Mouse (Mus musculus): ENCODE results near the gene Uba3. TPM values are rescaled to one million over a fixed set of nuclear protein-coding genes. Genes with fewer than 3 reads are reported as not detected.

Gene Uba3
- polyA plus RNA-seq, 1 experiment from 2014 or later: 84.8 TPM

DNA sequence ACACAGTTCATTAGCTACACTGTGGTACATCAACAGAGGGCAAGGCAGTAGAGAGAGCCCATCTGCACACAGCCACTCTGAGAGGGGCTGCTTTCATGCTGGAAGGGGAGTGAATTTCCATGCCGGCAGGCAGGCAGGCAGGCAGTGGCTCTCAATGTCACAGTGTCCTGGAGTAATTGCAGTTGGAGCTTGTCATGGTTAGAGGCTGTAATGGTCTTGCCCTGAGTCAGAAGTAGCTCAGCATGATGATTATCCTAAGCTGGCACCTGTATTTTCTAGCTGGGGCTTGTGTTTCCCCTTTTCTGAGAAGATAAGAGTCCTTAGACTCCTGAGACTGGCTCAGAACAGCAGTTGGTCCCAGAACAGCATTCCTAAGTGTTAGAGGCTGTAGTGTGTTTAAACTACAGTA, 20.6 kb upstream of the Uba3 start:
- no peak overlapping the region for H3K4me3 ChIP-seq (replicated peaks)
- 14% methylated on average over 1 of the region's 1 CpGs for WGBS
- ATAC-seq (ENCODE audit: low FRiP score): no peak

DNA sequence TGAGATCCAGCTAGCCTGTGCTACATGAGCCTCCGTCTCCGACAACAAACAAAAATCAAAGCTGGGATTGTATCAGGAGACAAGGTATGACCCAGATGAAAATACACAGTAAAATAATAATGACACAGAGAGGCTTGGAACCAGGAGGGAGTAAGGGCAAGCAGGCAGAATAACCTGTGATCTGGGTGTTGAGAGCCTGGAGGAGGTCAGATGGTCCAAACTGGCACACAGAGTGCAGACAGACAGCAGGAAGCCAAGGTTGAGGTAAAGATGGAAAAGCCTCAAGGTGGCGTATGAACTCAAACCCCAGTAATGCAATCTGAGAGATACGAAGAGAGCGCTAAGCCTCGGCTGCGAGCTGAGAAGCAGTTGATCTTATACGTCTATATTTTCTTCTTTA, 19.1 kb upstream of the Uba3 start:
- 94% methylated on average over 8 of the region's 8 CpGs for WGBS

More for the DNA sequence above, 20.6 kb upstream of the Uba3 start:
- Histone ChIP-seq H3K27ac (replicated peaks) (peak overlapping the region; percentile 37; the same call in 1 of the 2 replicates), H3K27me3 (replicated peaks) (no peaks in the 10 kb centered on the region), H3K4me2 (no peak overlapping the region), H3K9me3 (replicated peaks) (no peaks in the 10 kb centered on the region), H3K9ac (replicated peaks) (no peak overlapping the region), H3K36me3 (peaks cover 23% of the 10 kb centered on the region), H3K4me1 (peaks cover 15% of the 10 kb centered on the region)

DNA sequence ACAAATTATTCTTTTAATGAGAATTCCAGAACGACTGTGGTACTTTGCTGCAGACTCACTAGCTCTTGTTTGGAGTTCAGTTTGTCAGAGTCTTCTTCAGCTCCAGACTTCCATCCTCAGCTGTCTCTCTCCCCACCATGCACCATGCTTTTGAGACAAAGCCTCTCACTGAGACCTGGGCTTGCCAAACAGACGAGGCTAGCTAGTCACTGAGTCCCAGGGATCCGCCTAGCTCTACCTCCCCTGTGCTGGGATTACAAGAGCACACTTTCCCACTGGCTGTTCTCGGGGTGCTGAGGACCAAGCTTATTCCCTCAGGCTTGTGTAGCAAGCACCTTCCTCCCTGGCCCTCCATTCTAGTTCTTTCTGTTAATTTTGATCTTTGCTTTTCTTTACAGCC, 18.1 kb upstream of the Uba3 start:
- 0 out of 2 replicates have a peak, but pooled peaks cover 4% of the 10 kb centered on the region for H3K36me3 ChIP-seq
- peaks cover 16% of the 10 kb centered on the region for H3K4me1 ChIP-seq
- no peak for ATAC-seq (ENCODE audit: low FRiP score)
- H3K4me3 ChIP-seq (replicated peaks): no peak overlapping the region
- H3K27ac ChIP-seq (replicated peaks): no peak overlapping the region
- H3K9me3 ChIP-seq (replicated peaks): no peaks in the 10 kb centered on the region
- no peaks in the 10 kb centered on the region for H3K27me3 ChIP-seq (replicated peaks)
- H3K4me2 ChIP-seq: no peak overlapping the region
- no peak overlapping the region for H3K9ac ChIP-seq (replicated peaks)
- 80% methylated on average over 4 of the region's 4 CpGs for WGBS

More for the DNA sequence above, 19.1 kb upstream of the Uba3 start:
- peaks cover 8% of the 10 kb centered on the region; the same call in 1 of the 2 replicates for H3K36me3 ChIP-seq
- H3K9me3 ChIP-seq (replicated peaks): no peaks in the 10 kb centered on the region
- no peak overlapping the region for H3K4me3 ChIP-seq (replicated peaks)
- no peak overlapping the region for H3K9ac ChIP-seq (replicated peaks)
- no peak for ATAC-seq (ENCODE audit: low FRiP score)
- H3K27me3 ChIP-seq (replicated peaks): no peaks in the 10 kb centered on the region
- H3K4me1 ChIP-seq: peaks cover 16% of the 10 kb centered on the region
- H3K27ac ChIP-seq (replicated peaks): no peak overlapping the region
- H3K4me2 ChIP-seq: no peak overlapping the region

DNA sequence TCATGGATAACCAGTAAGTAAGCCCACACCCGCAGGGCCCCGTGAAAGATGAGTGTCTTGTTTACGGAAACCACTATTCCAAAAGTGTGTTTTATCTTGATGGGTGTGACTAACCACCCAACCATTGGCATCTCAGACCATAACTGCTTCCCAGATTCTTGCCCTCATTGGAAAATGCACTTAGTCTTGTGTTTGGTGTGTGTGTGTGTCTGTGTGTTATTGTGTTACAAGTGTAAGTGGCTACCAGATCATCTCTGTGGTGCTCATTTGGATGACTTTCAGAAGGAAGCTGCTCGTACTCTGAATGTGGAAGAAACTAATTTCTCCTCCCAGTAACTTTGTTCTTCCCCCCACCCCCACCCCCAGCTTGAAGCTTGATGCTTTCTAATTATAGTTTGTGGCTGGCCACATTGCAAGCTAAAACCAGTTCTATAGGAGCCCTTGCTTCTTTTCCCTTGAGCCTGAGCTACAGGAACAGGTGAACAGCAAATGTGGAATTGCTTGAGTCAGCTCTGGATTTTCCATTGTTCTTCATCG, 17.6 kb upstream of the Uba3 start:
- H3K9ac ChIP-seq (replicated peaks): no peak overlapping the region
- ATAC-seq (ENCODE audit: low FRiP score): no peak
- no peak overlapping the region for H3K4me3 ChIP-seq (replicated peaks)
- H3K4me2 ChIP-seq: no peak overlapping the region
- H3K27me3 ChIP-seq (replicated peaks): no peaks in the 10 kb centered on the region
- WGBS: 79% methylated on average over 5 of the region's 5 CpGs
- H3K4me1 ChIP-seq: peaks cover 16% of the 10 kb centered on the region
- no peaks in the 10 kb centered on the region for H3K9me3 ChIP-seq (replicated peaks)
- H3K36me3 ChIP-seq: 0 out of 2 replicates have a peak, but pooled peaks cover 4% of the 10 kb centered on the region
- no peak overlapping the region for H3K27ac ChIP-seq (replicated peaks)

DNA sequence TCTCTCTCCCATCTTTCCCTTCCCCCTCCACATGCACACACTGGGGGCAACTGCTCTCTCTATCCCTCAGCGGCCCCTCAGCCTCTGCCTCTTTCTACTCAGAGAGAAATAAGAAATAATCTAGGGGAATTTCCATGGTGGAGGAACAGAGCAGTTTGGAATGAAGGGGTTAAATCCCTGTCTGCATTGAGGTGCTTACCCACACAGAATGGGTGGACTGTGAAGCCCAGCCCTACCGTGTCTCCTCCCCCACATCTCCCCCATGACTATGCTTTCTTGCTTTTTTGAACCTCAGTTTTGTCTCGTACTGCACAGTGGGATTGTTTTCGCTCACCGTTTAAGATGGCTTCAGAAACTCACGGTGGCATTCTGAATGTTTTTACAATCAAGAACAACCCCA, 16.9 kb upstream of the Uba3 start:
- H3K4me2 ChIP-seq: no peak overlapping the region
- H3K27ac ChIP-seq (replicated peaks): no peak overlapping the region
- no peak for ATAC-seq (ENCODE audit: low FRiP score)
- peaks cover 16% of the 10 kb centered on the region for H3K4me1 ChIP-seq
- no peak overlapping the region for H3K9ac ChIP-seq (replicated peaks)
- H3K9me3 ChIP-seq (replicated peaks): no peaks in the 10 kb centered on the region
- H3K36me3 ChIP-seq: 0 out of 2 replicates have a peak, but pooled peaks cover 3% of the 10 kb centered on the region
- WGBS: 54% methylated on average over 6 of the region's 6 CpGs
- no peak overlapping the region for H3K4me3 ChIP-seq (replicated peaks)
- H3K27me3 ChIP-seq (replicated peaks): no peaks in the 10 kb centered on the region

DNA sequence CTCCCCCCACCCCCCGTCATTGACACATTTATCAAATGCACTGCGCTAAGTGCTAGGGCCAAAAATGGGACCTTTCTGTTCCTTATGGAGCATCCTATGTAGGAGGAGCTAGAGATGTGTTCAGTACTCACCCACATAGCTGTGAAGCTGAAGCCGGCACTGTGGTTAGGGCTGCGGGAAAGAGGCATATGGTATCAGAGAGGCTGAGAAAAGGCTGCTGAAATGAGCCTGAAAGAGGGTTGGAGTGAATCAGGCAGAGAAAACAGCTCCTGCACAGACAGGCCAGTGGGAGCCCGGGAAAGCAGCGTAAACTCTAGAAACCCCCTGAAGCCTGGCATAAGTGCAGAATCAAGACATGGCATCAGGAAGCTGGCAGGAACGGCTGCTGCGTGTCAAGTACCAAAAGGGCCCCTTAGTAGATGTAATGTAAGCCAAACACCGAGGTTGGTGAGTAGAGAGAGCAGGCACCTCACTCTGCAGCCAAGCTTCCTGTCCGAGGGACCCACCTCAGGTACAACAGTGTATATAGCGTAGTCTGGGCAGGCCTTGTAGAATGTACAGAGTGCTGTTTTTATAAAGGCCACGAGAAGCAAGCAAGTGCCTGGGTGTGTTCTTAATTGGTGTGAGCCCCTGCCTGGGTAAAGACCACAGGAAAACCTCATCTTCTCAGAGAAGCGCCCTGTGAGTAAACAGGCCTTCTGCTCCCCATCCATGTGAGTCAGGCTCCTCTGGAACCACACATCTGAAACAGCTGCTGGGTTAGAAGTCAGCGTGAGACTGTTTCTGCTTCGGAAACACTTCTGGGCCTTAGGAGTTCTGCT, 16.0 kb upstream of the Uba3 start:
- ATAC-seq (ENCODE audit: low FRiP score): no peak
- H3K36me3 ChIP-seq: no peaks in the 10 kb centered on the region
- no peaks in the 10 kb centered on the region for H3K27me3 ChIP-seq (replicated peaks)
- H3K4me2 ChIP-seq: no peak overlapping the region
- H3K4me1 ChIP-seq: peaks cover 16% of the 10 kb centered on the region
- H3K9ac ChIP-seq (replicated peaks): no peak overlapping the region
- H3K9me3 ChIP-seq (replicated peaks): no peaks in the 10 kb centered on the region
- 68% methylated on average over 15 of the region's 15 CpGs for WGBS
- H3K27ac ChIP-seq (replicated peaks): 0 out of 2 replicates have a peak overlapping the region, but pooled peaks have one; percentile 11
- no peak overlapping the region for H3K4me3 ChIP-seq (replicated peaks)

DNA sequence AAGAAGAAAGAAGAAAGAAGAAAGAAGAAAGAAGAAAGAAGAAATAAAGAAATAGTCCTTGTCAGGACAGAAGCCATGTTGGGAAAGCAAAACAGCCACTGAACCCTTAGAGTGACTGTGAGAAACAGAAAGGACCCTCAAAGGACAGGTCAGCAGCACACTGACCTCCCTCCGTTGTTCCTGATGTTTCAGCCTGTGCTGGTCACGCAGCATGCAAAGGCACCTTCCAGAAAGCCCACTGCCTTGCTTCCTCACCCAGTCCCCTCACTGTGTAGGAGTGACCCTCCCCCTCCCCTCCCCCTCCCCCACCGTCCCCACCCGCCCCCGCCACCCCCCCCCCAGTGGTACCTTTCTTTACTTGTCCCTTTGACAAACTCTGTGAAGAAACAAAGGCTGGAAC, 15.2 kb upstream of the Uba3 start:
- no peak for ATAC-seq (ENCODE audit: low FRiP score)
- Histone ChIP-seq H3K9ac (replicated peaks) (no peak overlapping the region), H3K27ac (replicated peaks) (no peak overlapping the region), H3K4me3 (replicated peaks) (no peak overlapping the region), H3K4me2 (no peak overlapping the region), H3K4me1 (peaks cover 10% of the 10 kb centered on the region), H3K36me3 (0 out of 2 replicates have a peak, but pooled peaks cover under 1% of the 10 kb centered on the region), H3K9me3 (replicated peaks) (no peaks in the 10 kb centered on the region), H3K27me3 (replicated peaks) (no peaks in the 10 kb centered on the region)
- WGBS: 70% methylated on average over 3 of the region's 5 CpGs

DNA sequence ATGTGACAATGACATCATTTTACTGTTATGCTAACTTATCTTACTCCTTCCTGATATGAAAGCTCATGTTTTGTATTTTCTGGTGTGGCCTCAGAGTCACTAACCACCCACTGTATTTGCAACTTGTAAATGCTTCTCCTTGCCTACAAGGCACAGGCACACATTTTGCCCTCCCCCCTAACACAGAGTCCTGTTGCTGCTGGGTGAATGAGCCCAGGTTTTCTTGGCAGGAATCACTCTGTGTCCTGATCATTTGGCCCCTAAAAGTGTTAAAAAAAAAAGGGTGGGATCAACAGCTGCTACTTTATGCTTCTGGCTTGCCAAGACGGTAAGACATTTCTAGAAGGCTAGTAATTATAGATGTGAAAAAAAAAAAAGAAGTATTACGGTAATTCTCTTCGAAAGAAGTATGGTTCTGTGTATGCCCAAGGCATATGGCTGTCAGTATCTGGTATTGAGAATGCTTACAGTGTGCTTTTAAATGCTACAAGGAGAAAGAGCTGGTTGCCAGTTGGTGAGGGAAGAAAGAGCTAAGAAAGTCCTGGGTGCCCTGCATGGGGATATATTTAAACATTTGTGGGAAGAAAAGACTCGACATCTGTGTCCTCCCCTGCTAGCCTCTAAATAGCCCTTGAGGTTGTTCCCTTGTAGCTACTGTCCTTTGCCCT, 10.8 kb upstream of the Uba3 start:
- no peak overlapping the region for H3K4me2 ChIP-seq
- H3K4me3 ChIP-seq (replicated peaks): no peak overlapping the region
- 70% methylated on average over 4 of the region's 4 CpGs for WGBS
- no peaks in the 10 kb centered on the region for H3K9me3 ChIP-seq (replicated peaks)
- H3K27me3 ChIP-seq (replicated peaks): no peaks in the 10 kb centered on the region
- H3K36me3 ChIP-seq: peaks cover 4% of the 10 kb centered on the region; the same call in 1 of the 2 replicates
- no peak overlapping the region for H3K27ac ChIP-seq (replicated peaks)
- no peak for ATAC-seq (ENCODE audit: low FRiP score)
- no peak overlapping the region for H3K9ac ChIP-seq (replicated peaks)
- H3K4me1 ChIP-seq: peaks cover 23% of the 10 kb centered on the region

DNA sequence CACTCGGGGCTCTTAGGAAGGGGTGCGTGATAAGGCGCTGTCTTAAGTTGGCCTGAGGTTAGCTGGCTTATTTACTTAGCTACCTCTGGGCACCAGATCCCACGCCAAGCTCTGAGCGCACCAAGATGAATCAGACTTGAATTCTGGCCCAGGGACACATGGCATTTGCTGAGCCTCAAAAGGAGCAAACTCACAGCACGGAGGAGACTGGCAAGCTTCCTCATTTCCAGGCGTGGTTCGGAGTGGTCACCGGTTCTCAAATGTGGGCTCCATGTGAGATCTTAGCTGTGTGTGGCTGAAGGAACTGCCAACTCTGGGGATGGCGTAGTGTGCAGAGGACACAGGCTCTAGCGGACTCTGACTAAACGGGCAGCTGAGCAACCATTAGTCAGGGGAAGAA, 6.5 kb upstream of the Uba3 start:
- no peak for ATAC-seq (ENCODE audit: low FRiP score)
- 64% methylated on average over 12 of the region's 12 CpGs for WGBS
- peak overlapping the region; percentile 30; the same call in 1 of the 2 replicates for H3K9ac ChIP-seq (replicated peaks)

DNA sequence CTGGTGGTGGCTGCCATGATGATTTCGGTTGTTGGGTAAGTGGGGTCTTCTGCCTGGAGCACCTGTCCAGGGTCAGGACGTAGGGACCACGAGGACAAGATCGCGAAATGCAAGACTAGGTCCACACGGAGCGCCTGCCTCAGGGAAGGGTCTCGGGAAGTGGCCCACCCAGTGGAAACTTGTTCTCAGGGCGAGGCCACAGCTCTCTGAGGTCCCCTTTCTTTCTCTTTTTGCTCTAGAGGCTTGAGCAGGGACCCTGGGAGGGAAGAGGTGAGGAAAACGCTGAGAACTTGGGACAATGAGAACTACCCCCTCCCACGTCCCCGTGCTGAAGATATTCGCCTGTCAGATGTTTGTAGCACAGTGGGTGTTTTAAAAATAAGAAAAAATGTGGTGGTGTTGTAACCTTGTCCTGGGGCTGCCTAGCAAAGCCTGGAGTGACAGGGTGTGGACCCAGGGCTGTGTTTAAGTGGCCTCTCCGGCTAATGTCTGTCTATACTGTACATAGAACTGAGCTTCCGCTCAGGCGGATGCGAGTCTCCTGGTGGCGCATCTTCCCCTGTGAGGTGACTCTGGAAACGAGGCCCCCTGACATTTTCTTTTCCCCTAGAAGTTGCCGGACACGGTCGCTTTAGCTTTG, 5.6 kb upstream of the Uba3 start:
- Histone ChIP-seq H3K4me3 (replicated peaks) (peak overlapping the region; percentile 63), H3K4me1 (peaks cover 23% of the 10 kb centered on the region), H3K4me2 (peak overlapping the region; percentile 75), H3K9ac (replicated peaks) (peak overlapping the region; percentile 77), H3K27me3 (replicated peaks) (no peaks in the 10 kb centered on the region), H3K9me3 (replicated peaks) (no peaks in the 10 kb centered on the region), H3K36me3 (peaks cover 4% of the 10 kb centered on the region; the same call in 1 of the 2 replicates), H3K27ac (replicated peaks) (peak overlapping the region; percentile 78)
- WGBS: under 1% methylated on average over 22 of the region's 22 CpGs
- ATAC-seq (ENCODE audit: low FRiP score): peak; percentile 62

More for the DNA sequence above, 6.5 kb upstream of the Uba3 start:
- H3K4me1 ChIP-seq: peaks cover 23% of the 10 kb centered on the region
- H3K4me2 ChIP-seq: peak overlapping the region; percentile 75
- H3K4me3 ChIP-seq (replicated peaks): peak overlapping the region; percentile 63
- no peaks in the 10 kb centered on the region for H3K27me3 ChIP-seq (replicated peaks)
- H3K36me3 ChIP-seq: peaks cover 4% of the 10 kb centered on the region; the same call in 1 of the 2 replicates
- H3K27ac ChIP-seq (replicated peaks): no peak overlapping the region
- no peaks in the 10 kb centered on the region for H3K9me3 ChIP-seq (replicated peaks)
